Mouse (Mus musculus): Measurements from ENCODE around the gene Nrbf2. TPM values are rescaled to one million over a fixed set of nuclear protein-coding genes. Genes with fewer than 3 reads are reported as not detected.
A peak's percentile ranks its signal among the peaks of the same experiment; 100 is the strongest.

The Nrbf2 gene
- polyA plus RNA-seq, 1 experiment from 2014 or later: 12.2 TPM

- no peak for ATAC-seq (ENCODE audit: low read depth)
- peaks cover 31% of the 10 kb centered on the region for H3K36me3 ChIP-seq (ENCODE audit: control insufficient read depth, insufficient read depth)
- 68% methylated on average over 6 of the region's 6 CpGs for WGBS (ENCODE audit: insufficient replicate concordance)
Measured at GRCm38 (mm10) chr10:67230439-67230838, 54.7 kb downstream of the Nrbf2 start.

GRCm38 (mm10) chr10:67226543-67226942 is 58.6 kb downstream of the Nrbf2 start:
- 77% methylated on average over 14 of the region's 14 CpGs for WGBS (ENCODE audit: insufficient replicate concordance)
- Histone ChIP-seq H3K4me1 (ENCODE audit: control insufficient read depth, low read depth, low read length) (no peaks in the 10 kb centered on the region; the same call in 1 of the 2 replicates), H3K9ac (ENCODE audit: low read depth, low read length) (no peak overlapping the region), H3K36me3 (ENCODE audit: control insufficient read depth, insufficient read depth) (peaks cover 23% of the 10 kb centered on the region), H3K27ac (ENCODE audit: low read length) (no peak overlapping the region), H3K4me3 (ENCODE audit: low read depth, low read length) (no peak overlapping the region), H3K4me2 (ENCODE audit: low read depth, low read length) (no peak overlapping the region), H3K9me3 (replicated peaks; ENCODE audit: control insufficient read depth, low read length) (no peaks in the 10 kb centered on the region), H3K27me3 (ENCODE audit: control insufficient read depth, insufficient read depth, low read depth, low read length) (no peaks in the 10 kb centered on the region)
- no peak for ATAC-seq (ENCODE audit: low read depth)

More at GRCm38 (mm10) chr10:67230439-67230838, 54.7 kb downstream of the Nrbf2 start:
- Histone ChIP-seq H3K27ac (ENCODE audit: low read length) (no peak overlapping the region), H3K4me3 (ENCODE audit: low read depth, low read length) (no peak overlapping the region), H3K27me3 (ENCODE audit: control insufficient read depth, insufficient read depth, low read depth, low read length) (no peaks in the 10 kb centered on the region), H3K4me1 (ENCODE audit: control insufficient read depth, low read depth, low read length) (no peaks in the 10 kb centered on the region; the same call in 1 of the 2 replicates), H3K9ac (ENCODE audit: low read depth, low read length) (no peak overlapping the region), H3K4me2 (ENCODE audit: low read depth, low read length) (no peak overlapping the region), H3K9me3 (replicated peaks; ENCODE audit: control insufficient read depth, low read length) (no peaks in the 10 kb centered on the region)

GRCm38 (mm10) chr10:67226109-67226508 is 59.0 kb downstream of the Nrbf2 start:
- peak; percentile 50; the same call in 1 of the 2 replicates for ATAC-seq (ENCODE audit: low read depth)
- H3K36me3 ChIP-seq (ENCODE audit: control insufficient read depth, insufficient read depth): peaks cover 19% of the 10 kb centered on the region
- WGBS (ENCODE audit: insufficient replicate concordance): 30% methylated on average over 7 of the region's 7 CpGs
- no peaks in the 10 kb centered on the region for H3K27me3 ChIP-seq (ENCODE audit: control insufficient read depth, insufficient read depth, low read depth, low read length)
- H3K4me2 ChIP-seq (ENCODE audit: low read depth, low read length): no peak overlapping the region
- H3K9ac ChIP-seq (ENCODE audit: low read depth, low read length): no peak overlapping the region
- no peak overlapping the region for H3K27ac ChIP-seq (ENCODE audit: low read length)
- H3K4me1 ChIP-seq (ENCODE audit: control insufficient read depth, low read depth, low read length): no peaks in the 10 kb centered on the region; the same call in 1 of the 2 replicates
- H3K4me3 ChIP-seq (ENCODE audit: low read depth, low read length): no peak overlapping the region
- H3K9me3 ChIP-seq (replicated peaks; ENCODE audit: control insufficient read depth, low read length): no peaks in the 10 kb centered on the region

- ATAC-seq (ENCODE audit: low read depth): no peak
- Histone ChIP-seq H3K4me2 (ENCODE audit: low read depth, low read length) (no peak overlapping the region), H3K9ac (ENCODE audit: low read depth, low read length) (no peak overlapping the region), H3K9me3 (replicated peaks; ENCODE audit: control insufficient read depth, low read length) (no peaks in the 10 kb centered on the region), H3K4me3 (ENCODE audit: low read depth, low read length) (no peak overlapping the region), H3K36me3 (ENCODE audit: control insufficient read depth, insufficient read depth) (peaks cover 15% of the 10 kb centered on the region), H3K4me1 (ENCODE audit: control insufficient read depth, low read depth, low read length) (no peaks in the 10 kb centered on the region; the same call in 1 of the 2 replicates), H3K27me3 (ENCODE audit: control insufficient read depth, insufficient read depth, low read depth, low read length) (no peaks in the 10 kb centered on the region), H3K27ac (ENCODE audit: low read length) (no peak overlapping the region)
- 71% methylated on average over 6 of the region's 6 CpGs for WGBS (ENCODE audit: insufficient replicate concordance)
Measured at GRCm38 (mm10) chr10:67225528-67225927, 59.6 kb downstream of the Nrbf2 start.

- H3K4me1 ChIP-seq (ENCODE audit: control insufficient read depth, low read depth, low read length): no peaks in the 10 kb centered on the region; the same call in 1 of the 2 replicates
- H3K27ac ChIP-seq (ENCODE audit: low read length): no peak overlapping the region
- ATAC-seq (ENCODE audit: low read depth): no peak
- WGBS (ENCODE audit: insufficient replicate concordance): 50% methylated on average over 3 of the region's 4 CpGs
- no peaks in the 10 kb centered on the region for H3K9me3 ChIP-seq (replicated peaks; ENCODE audit: control insufficient read depth, low read length)
- H3K4me3 ChIP-seq (ENCODE audit: low read depth, low read length): no peak overlapping the region
- H3K27me3 ChIP-seq (ENCODE audit: control insufficient read depth, insufficient read depth, low read depth, low read length): no peaks in the 10 kb centered on the region
- H3K9ac ChIP-seq (ENCODE audit: low read depth, low read length): no peak overlapping the region
- H3K36me3 ChIP-seq (ENCODE audit: control insufficient read depth, insufficient read depth): peaks cover 24% of the 10 kb centered on the region
- no peak overlapping the region for H3K4me2 ChIP-seq (ENCODE audit: low read depth, low read length)
Measured at GRCm38 (mm10) chr10:67223942-67224341, 61.2 kb downstream of the Nrbf2 start.

GRCm38 (mm10) chr10:67221284-67221683 is 63.8 kb downstream of the Nrbf2 start:
- no peak for ATAC-seq (ENCODE audit: low read depth)
- H3K36me3 ChIP-seq (ENCODE audit: control insufficient read depth, insufficient read depth): peaks cover 26% of the 10 kb centered on the region
- no peak overlapping the region for H3K4me3 ChIP-seq (ENCODE audit: low read depth, low read length)
- H3K27me3 ChIP-seq (ENCODE audit: control insufficient read depth, insufficient read depth, low read depth, low read length): no peaks in the 10 kb centered on the region
- no peak overlapping the region for H3K4me2 ChIP-seq (ENCODE audit: low read depth, low read length)
- WGBS (ENCODE audit: insufficient replicate concordance): 40% methylated on average over 5 of the region's 5 CpGs
- no peaks in the 10 kb centered on the region for H3K9me3 ChIP-seq (replicated peaks; ENCODE audit: control insufficient read depth, low read length)
- H3K27ac ChIP-seq (ENCODE audit: low read length): no peak overlapping the region
- no peaks in the 10 kb centered on the region for H3K4me1 ChIP-seq (ENCODE audit: control insufficient read depth, low read depth, low read length)
- no peak overlapping the region for H3K9ac ChIP-seq (ENCODE audit: low read depth, low read length)

GRCm38 (mm10) chr10:67220251-67220650 is 64.9 kb downstream of the Nrbf2 start:
- no peak for ATAC-seq (ENCODE audit: low read depth)
- WGBS (ENCODE audit: insufficient replicate concordance): 80% methylated on average over 4 of the region's 4 CpGs

GRCm38 (mm10) chr10:67218873-67219565 is 66.1 kb downstream of the Nrbf2 start:
- no peak for ATAC-seq (ENCODE audit: low read depth)
- Histone ChIP-seq H3K9ac (ENCODE audit: low read depth, low read length) (no peak overlapping the region), H3K27ac (ENCODE audit: low read length) (no peak overlapping the region), H3K4me2 (ENCODE audit: low read depth, low read length) (no peak overlapping the region), H3K4me3 (ENCODE audit: low read depth, low read length) (no peak overlapping the region), H3K36me3 (ENCODE audit: control insufficient read depth, insufficient read depth) (peaks cover 15% of the 10 kb centered on the region), H3K27me3 (ENCODE audit: control insufficient read depth, insufficient read depth, low read depth, low read length) (no peaks in the 10 kb centered on the region), H3K4me1 (ENCODE audit: control insufficient read depth, low read depth, low read length) (0 out of 2 replicates have a peak, but pooled peaks cover 3% of the 10 kb centered on the region), H3K9me3 (replicated peaks; ENCODE audit: control insufficient read depth, low read length) (no peaks in the 10 kb centered on the region)
- WGBS (ENCODE audit: insufficient replicate concordance): 74% methylated on average over 18 of the region's 18 CpGs

More at GRCm38 (mm10) chr10:67220251-67220650, 64.9 kb downstream of the Nrbf2 start:
- no peaks in the 10 kb centered on the region for H3K9me3 ChIP-seq (replicated peaks; ENCODE audit: control insufficient read depth, low read length)
- H3K4me3 ChIP-seq (ENCODE audit: low read depth, low read length): no peak overlapping the region
- H3K4me2 ChIP-seq (ENCODE audit: low read depth, low read length): no peak overlapping the region
- H3K27ac ChIP-seq (ENCODE audit: low read length): no peak overlapping the region
- H3K9ac ChIP-seq (ENCODE audit: low read depth, low read length): no peak overlapping the region
- peaks cover 22% of the 10 kb centered on the region for H3K36me3 ChIP-seq (ENCODE audit: control insufficient read depth, insufficient read depth)
- H3K4me1 ChIP-seq (ENCODE audit: control insufficient read depth, low read depth, low read length): no peaks in the 10 kb centered on the region
- no peaks in the 10 kb centered on the region for H3K27me3 ChIP-seq (ENCODE audit: control insufficient read depth, insufficient read depth, low read depth, low read length)

GRCm38 (mm10) chr10:67216872-67217271 is 68.2 kb downstream of the Nrbf2 start:
- no peak for ATAC-seq (ENCODE audit: low read depth)
- H3K36me3 ChIP-seq (ENCODE audit: control insufficient read depth, insufficient read depth): peaks cover 15% of the 10 kb centered on the region

More at GRCm38 (mm10) chr10:67216872-67217271, 68.2 kb downstream of the Nrbf2 start:
- Histone ChIP-seq H3K9me3 (replicated peaks; ENCODE audit: control insufficient read depth, low read length) (no peaks in the 10 kb centered on the region), H3K4me1 (ENCODE audit: control insufficient read depth, low read depth, low read length) (0 out of 2 replicates have a peak, but pooled peaks cover 3% of the 10 kb centered on the region), H3K27me3 (ENCODE audit: control insufficient read depth, insufficient read depth, low read depth, low read length) (no peaks in the 10 kb centered on the region), H3K4me2 (ENCODE audit: low read depth, low read length) (no peak overlapping the region), H3K27ac (ENCODE audit: low read length) (no peak overlapping the region), H3K4me3 (ENCODE audit: low read depth, low read length) (no peak overlapping the region), H3K9ac (ENCODE audit: low read depth, low read length) (no peak overlapping the region)
- 78% methylated on average over 3 of the region's 3 CpGs for WGBS (ENCODE audit: insufficient replicate concordance)

All from liver, embryonic 16.5 days (tissue).